Mouse (Mus musculus) MEL (cell line): ENCODE results near the gene Tamm41. TPM values are rescaled to one million over a fixed set of nuclear protein-coding genes. Genes with fewer than 3 reads are reported as not detected.

Experiments
- DNase-seq: peaks from one replicate; pipeline ENCODE4 v3.0.0; 2011; ENCODE audit warnings: low read depth, low spot score
- H3K27ac ChIP-seq: 2 replicates; pipeline ENCODE4 v1.5.1; 2012; ENCODE audit warnings: low read depth, mild to moderate bottlenecking, control low read depth, low read length, moderate library complexity; ENCODE audit not compliant: control insufficient read depth
- H3K27me3 ChIP-seq, 2 experiments: fragments of 150-350 bp in 1 of 2; sonication (generic) in 1 of 2; 2 replicates each; pipeline ENCODE4 v1.6.1; 2012; ENCODE audit warnings: low read length in 2 of 2, mild to moderate bottlenecking in 2 of 2, improper control_type of control experiment in 1 of 2, moderate library complexity in 1 of 2; ENCODE audit not compliant: insufficient read depth in 2 of 2, control insufficient read depth in 1 of 2
- H3K36me3 ChIP-seq, 2 experiments: 2 replicates each; pipeline ENCODE4 v1.6.1; 2012 to 2014; ENCODE audit warnings: low read length in 2 of 2, improper control_type of control experiment in 1 of 2, inconsistent platforms in 1 of 2, mild to moderate bottlenecking in 1 of 2; ENCODE audit not compliant: insufficient read depth in 2 of 2, control insufficient read depth in 1 of 2
- H3K4me1 ChIP-seq, 2 experiments: fragments of 150-350 bp in 1 of 2; sonication (generic) in 1 of 2; 2 replicates each; pipeline ENCODE4 v1.6.1; 2012; ENCODE audit warnings: low read length in 2 of 2, improper control_type of control experiment in 1 of 2, mild to moderate bottlenecking in 1 of 2; ENCODE audit not compliant: insufficient read depth in 2 of 2, control insufficient read depth in 1 of 2
- H3K4me3 ChIP-seq, 2 experiments: fragments of 150-350 bp in 1 of 2; sonication (generic) in 1 of 2; 2 replicates each; pipeline ENCODE4 v1.5.1; 2012; ENCODE audit warnings: low read depth in 2 of 2, low read length in 2 of 2, mild to moderate bottlenecking in 2 of 2, moderate library complexity in 2 of 2, control low read depth in 1 of 2, improper control_type of control experiment in 1 of 2; ENCODE audit not compliant: control insufficient read depth in 1 of 2, insufficient read depth in 1 of 2
- H3K79me2 ChIP-seq: 2 replicates; pipeline ENCODE4 v1.6.1; 2012; ENCODE audit warnings: mild to moderate bottlenecking, low read length, moderate library complexity; ENCODE audit not compliant: control insufficient read depth, poor library complexity, insufficient read depth
- H3K9ac ChIP-seq: 2 replicates; pipeline ENCODE4 v1.6.1; 2012; ENCODE audit warnings: low read depth, mild to moderate bottlenecking, control low read depth, low read length, moderate library complexity; ENCODE audit not compliant: control insufficient read depth, poor library complexity, severe bottlenecking
- H3K9me3 ChIP-seq: fragments of 150-350 bp; sonication (generic); replicated peaks from 2 replicates; pipeline ENCODE4 v1.6.1; 2012; ENCODE audit warnings: mild to moderate bottlenecking, low read length, improper control_type of control experiment, moderate library complexity; ENCODE audit not compliant: insufficient read depth
- BHLHE40 ChIP-seq: IDR thresholded peaks from 2 replicates; pipeline ENCODE4 v1.6.1; 2012; ENCODE audit warnings: low read depth, mild to moderate bottlenecking, inconsistent platforms, low read length, improper control_type of control experiment, borderline replicate concordance
- CHD1 ChIP-seq: IDR thresholded peaks from 2 replicates; pipeline ENCODE4 v1.6.1; 2012; ENCODE audit warnings: low read depth, mild to moderate bottlenecking, inconsistent platforms, low read length, improper control_type of control experiment
- CTCF ChIP-seq, 3 experiments: IDR thresholded peaks in 2 of 3; conservative IDR thresholded peaks in 1 of 3; 2 replicates each; pipeline ENCODE4 v1.5.1; 2011 to 2012; ENCODE audit warnings: low read length in 3 of 3, low read depth in 2 of 3, mild to moderate bottlenecking in 2 of 3, improper control_type of control experiment in 1 of 3, inconsistent platforms in 1 of 3, mixed read lengths in 1 of 3, moderate library complexity in 1 of 3; ENCODE audit not compliant: control insufficient read depth in 1 of 3, insufficient read depth in 1 of 3, poor library complexity in 1 of 3, severe bottlenecking in 1 of 3
- ELF1 ChIP-seq: IDR thresholded peaks from 2 replicates; pipeline ENCODE4 v1.6.1; 2014; ENCODE audit warnings: low read depth, mild to moderate bottlenecking, inconsistent platforms, low read length, improper control_type of control experiment, moderate library complexity
- EP300 ChIP-seq, 2 experiments: IDR thresholded peaks; 2 replicates each; pipeline ENCODE4 v1.6.1; 2011; ENCODE audit warnings: improper control_type of control experiment in 2 of 2, low read length in 2 of 2, low read depth in 1 of 2, mild to moderate bottlenecking in 1 of 2
- ETS1 ChIP-seq: IDR thresholded peaks from 2 replicates; pipeline ENCODE4 v1.6.1; 2012; ENCODE audit warnings: low read depth, mild to moderate bottlenecking, inconsistent platforms, low read length, improper control_type of control experiment, moderate library complexity
- HCFC1 ChIP-seq: IDR thresholded peaks from 2 replicates; pipeline ENCODE4 v1.6.1; 2012; ENCODE audit warnings: low read depth, mild to moderate bottlenecking, inconsistent platforms, low read length, improper control_type of control experiment, moderate library complexity
- JUND ChIP-seq: IDR thresholded peaks from 2 replicates; pipeline ENCODE4 v1.6.1; 2011; ENCODE audit warnings: low read depth, mild to moderate bottlenecking, improper control_type of control experiment, low read length
- KAT2A ChIP-seq: conservative IDR thresholded peaks from 2 replicates; pipeline ENCODE4 v1.6.1; 2012; ENCODE audit warnings: low read depth, low read length, improper control_type of control experiment, inconsistent platforms
- MAFK ChIP-seq: IDR thresholded peaks from 2 replicates; pipeline ENCODE4 v1.6.1; 2011; ENCODE audit warnings: low read depth, mild to moderate bottlenecking, low read length, improper control_type of control experiment, borderline replicate concordance
- MAX ChIP-seq: IDR thresholded peaks from 2 replicates; pipeline ENCODE4 v1.6.1; 2011; ENCODE audit warnings: low read length, improper control_type of control experiment
- MEF2A ChIP-seq: IDR thresholded peaks from 2 replicates; pipeline ENCODE4 v1.6.1; 2014; ENCODE audit warnings: low read depth, mild to moderate bottlenecking, inconsistent platforms, low read length, improper control_type of control experiment; ENCODE audit not compliant: poor library complexity, insufficient replicate concordance, severe bottlenecking; ENCODE audit errors: extremely low read depth
- MYB ChIP-seq: IDR thresholded peaks from 2 replicates; pipeline ENCODE4 v1.6.1; 2011; ENCODE audit warnings: mild to moderate bottlenecking, low read depth, low read length, improper control_type of control experiment
- MYC ChIP-seq: IDR thresholded peaks from 2 replicates; pipeline ENCODE4 v1.6.1; 2011; ENCODE audit warnings: low read depth, mild to moderate bottlenecking, low read length, improper control_type of control experiment, moderate library complexity
- RAD21 ChIP-seq: IDR thresholded peaks from 2 replicates; pipeline ENCODE4 v1.6.1; 2011; ENCODE audit warnings: mild to moderate bottlenecking, low read depth, low read length, improper control_type of control experiment
- RCOR1 ChIP-seq: IDR thresholded peaks from 2 replicates; pipeline ENCODE4 v1.6.1; 2012; ENCODE audit warnings: low read depth, mild to moderate bottlenecking, inconsistent platforms, low read length, improper control_type of control experiment
- SMC3 ChIP-seq: IDR thresholded peaks from 2 replicates; pipeline ENCODE4 v1.6.1; 2011; ENCODE audit warnings: low read depth, low read length, improper control_type of control experiment
- TAL1 ChIP-seq: IDR thresholded peaks from 2 replicates; pipeline ENCODE4 v1.6.1; 2012; ENCODE audit warnings: mild to moderate bottlenecking, inconsistent platforms, low read length, moderate library complexity, mixed read lengths
- UBTF ChIP-seq: IDR thresholded peaks from 2 replicates; pipeline ENCODE4 v1.6.1; 2012; ENCODE audit warnings: low read depth, mild to moderate bottlenecking, inconsistent platforms, low read length, improper control_type of control experiment, moderate library complexity, borderline replicate concordance; ENCODE audit not compliant: insufficient read depth
- USF1 ChIP-seq: IDR thresholded peaks from 2 replicates; pipeline ENCODE4 v1.6.1; 2014; ENCODE audit warnings: low read depth, mild to moderate bottlenecking, inconsistent platforms, low read length, improper control_type of control experiment, moderate library complexity
- USF2 ChIP-seq, 2 experiments: IDR thresholded peaks; 2 replicates each; pipeline ENCODE4 v1.6.1; 2011 to 2012; ENCODE audit warnings: improper control_type of control experiment in 2 of 2, low read length in 2 of 2, borderline replicate concordance in 1 of 2, inconsistent platforms in 1 of 2, low read depth in 1 of 2, mild to moderate bottlenecking in 1 of 2; ENCODE audit not compliant: insufficient read depth in 1 of 2
- polyA plus RNA-seq, 2 experiments: library from polyadenylated mRNA; stranded (reverse) in 1 of 2; unstranded in 1 of 2; fragments of >175 nt in 1 of 2; fragments of >200 nt in 1 of 2; gene quantifications; 2 replicates each; pipeline versions ENCODE4 v1.2.1 to v1.2.4; 2012; ENCODE audit warnings: low replicate concordance in 2 of 2, low read depth in 1 of 2; ENCODE audit not compliant: insufficient read length in 2 of 2, insufficient read depth in 1 of 2, missing spikeins in 1 of 2
- total RNA-seq: library from RNA; depleted of rRNA; stranded (reverse); fragments of 300-350 nt; gene quantifications from 2 replicates; pipeline ENCODE4 v1.2.3, GENCODE M21; 2012

Gene Tamm41
- total and polyA plus RNA-seq, 3 experiments, result 80.5 to 87.4 TPM; not detected in 1

DNA sequence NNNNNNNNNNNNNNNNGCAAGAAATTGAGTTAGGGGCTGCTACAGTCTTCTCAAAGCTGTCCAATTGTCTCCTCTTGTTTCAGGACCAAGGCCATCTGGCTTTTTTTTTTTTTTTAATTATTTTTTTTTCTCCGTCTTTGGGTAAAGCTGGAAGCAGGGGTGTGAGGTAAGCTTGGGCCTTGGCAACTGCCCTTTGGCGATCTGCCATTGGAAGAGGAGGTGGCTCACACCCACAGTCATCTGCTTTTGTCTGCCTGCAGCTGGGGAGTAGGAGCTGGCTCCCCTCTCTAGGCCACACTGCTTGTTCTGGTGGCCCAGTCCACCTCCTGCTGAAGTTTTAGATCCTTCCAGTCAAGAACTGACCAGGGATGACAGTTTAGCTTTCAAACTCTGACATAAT, 34.3 kb upstream of the Tamm41 start:
- Histone ChIP-seq H3K4me1 (no peaks in the 10 kb centered on the region), H3K79me2 (no peaks in the 10 kb centered on the region), H3K9me3 (no peaks in the 10 kb centered on the region), H3K4me3 (no peak overlapping the region), H3K27ac (no peak overlapping the region), H3K27me3 (peaks cover 0 to 1% of the 10 kb centered on the region in 2 experiments; a peak in 3 of 4 replicates), H3K9ac (no peak overlapping the region), H3K36me3 (no peaks in the 10 kb centered on the region)
- no peak for TF ChIP-seq MAFK
- TF ChIP-seq CTCF (IDR thresholded peaks at IDR 0.05 in 2 of 3, conservative IDR thresholded peaks at IDR 0.05 in 1 of 3; ENCODE audit: control insufficient read depth in 1 of 3, insufficient read depth in 1 of 3, low read depth in 2 of 3, low read length in 3 of 3, poor library complexity in 1 of 3, severe bottlenecking in 1 of 3), result no peak
- no peak for TF ChIP-seq ETS1
- TF ChIP-seq CHD1, result no peak
- no peak for TF ChIP-seq UBTF
- TF ChIP-seq HCFC1, result no peak
- no peak for TF ChIP-seq JUND
- no peak for DNase-seq

DNA sequence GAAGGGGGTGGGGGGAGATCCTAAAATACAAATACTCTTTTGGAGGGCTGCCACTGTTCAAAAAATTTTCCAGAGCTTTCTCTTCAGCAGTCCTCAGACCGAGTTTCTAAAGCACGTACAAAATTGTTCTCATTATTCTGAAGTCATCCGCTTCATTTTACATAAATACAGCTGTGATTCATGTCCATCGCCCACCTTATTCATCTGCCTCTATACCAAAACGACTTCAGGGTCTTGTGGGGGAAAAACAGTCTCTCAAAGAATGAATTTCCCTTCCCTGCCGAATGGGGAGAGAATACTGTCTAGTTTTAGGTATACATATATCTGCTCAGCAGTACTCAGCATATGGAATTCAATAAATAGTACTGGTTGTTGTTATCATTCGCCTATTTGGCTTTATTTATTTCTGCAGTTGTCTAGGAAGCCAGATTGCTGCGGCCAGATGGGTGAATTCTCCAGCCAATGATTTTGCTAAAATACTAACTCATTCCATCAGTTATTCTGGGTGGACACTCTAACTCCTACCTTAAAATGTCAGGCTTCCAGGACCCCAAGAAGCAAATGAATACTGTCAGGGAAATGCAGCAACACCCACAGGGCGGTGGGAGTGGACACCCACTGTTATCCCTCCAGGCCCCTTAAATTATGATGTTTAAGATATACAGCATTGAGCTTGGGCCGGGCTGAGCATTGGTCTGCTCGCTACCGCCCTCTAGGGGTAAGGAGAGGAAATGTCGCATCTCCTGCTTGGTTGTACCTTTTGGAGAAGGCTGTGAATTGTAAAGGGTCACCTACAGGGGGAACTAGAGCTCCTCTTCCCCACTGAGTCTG, 27.9 kb upstream of the Tamm41 start:
- H3K9ac ChIP-seq, result no peak overlapping the region
- H3K9me3 ChIP-seq, result no peaks in the 10 kb centered on the region
- no peak overlapping the region for H3K4me3 ChIP-seq
- H3K4me1 ChIP-seq, result no peaks in the 10 kb centered on the region
- H3K27ac ChIP-seq, result no peak overlapping the region
- H3K79me2 ChIP-seq, result no peaks in the 10 kb centered on the region
- no peaks in the 10 kb centered on the region for H3K36me3 ChIP-seq
- H3K27me3 ChIP-seq, result peaks cover 2 to 7% of the 10 kb centered on the region in 2 experiments; a peak in 2 of 4 replicates
- DNase-seq, result peak; percentile 67
- TF ChIP-seq CTCF (IDR thresholded peaks at IDR 0.05 in 2 of 3, conservative IDR thresholded peaks at IDR 0.05 in 1 of 3; ENCODE audit: control insufficient read depth in 1 of 3, insufficient read depth in 1 of 3, low read depth in 2 of 3, low read length in 3 of 3, poor library complexity in 1 of 3, severe bottlenecking in 1 of 3), result peak; percentile 89 to 98 (median 98)
- TF ChIP-seq ETS1, result no peak
- peak; percentile 62 for TF ChIP-seq SMC3
- TF ChIP-seq RAD21, result peak; percentile 29

GRCm38 (mm10) chr6:115062605-115063350, 25.1 kb upstream of the Tamm41 start:
- Histone ChIP-seq H3K27ac (no peak overlapping the region), H3K9me3 (no peaks in the 10 kb centered on the region), H3K36me3 (no peaks in the 10 kb centered on the region), H3K27me3 (peaks cover 5 to 9% of the 10 kb centered on the region in 2 experiments; a peak in 3 of 4 replicates), H3K9ac (no peak overlapping the region), H3K4me3 (no peak overlapping the region), H3K79me2 (no peaks in the 10 kb centered on the region), H3K4me1 (no peaks in the 10 kb centered on the region)
- peak; percentile 12 for DNase-seq
- TF ChIP-seq ETS1 (no peak), MYB (no peak), KAT2A (no peak), RAD21 (no peak), BHLHE40 (no peak), SMC3 (no peak), USF1 (no peak), MEF2A (no peak), EP300 (IDR thresholded peaks at IDR 0.05; ENCODE audit: low read depth in 1 of 2, low read length in 2 of 2) (no peak), TAL1 (no peak), HCFC1 (no peak), ELF1 (no peak), MAX (no peak), RCOR1 (no peak), MYC (no peak), USF2 (IDR thresholded peaks at IDR 0.05; ENCODE audit: borderline replicate concordance in 1 of 2, insufficient read depth in 1 of 2, low read depth in 1 of 2, low read length in 2 of 2) (no peak)
